Mouse (Mus musculus): ENCODE measurements around the gene Lman2l.

The Lman2l gene

GRCm38 (mm10) chr1:36444471-36445464 is at the start of gene Lman2l:
TSS of gene Lman2l (minus strand) at chr1:36445271.
- peak; percentile 87 for DNase-seq (ENCODE audit: low spot score)

DNA sequence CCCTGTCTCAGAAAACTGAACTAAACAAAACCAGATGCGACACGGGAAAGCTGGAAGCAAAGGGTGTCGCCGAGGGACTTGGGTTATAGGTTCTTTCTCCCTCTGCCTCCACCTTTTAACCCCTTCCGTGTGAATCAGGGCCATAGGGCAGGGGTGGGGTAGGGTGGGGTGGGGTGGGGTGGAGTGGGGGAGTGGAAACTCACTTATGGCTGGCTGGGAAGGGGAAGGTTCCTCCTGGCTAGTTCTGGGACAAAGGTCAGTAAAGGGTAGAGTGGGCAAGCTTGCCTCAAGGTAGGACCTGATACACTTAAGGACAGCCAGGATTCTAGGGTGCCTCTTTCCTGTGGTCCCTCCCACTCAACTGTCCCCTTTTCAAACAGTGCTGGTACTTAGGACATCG is 48.2 kb upstream of the Lman2l start:
- no peak for DNase-seq (ENCODE audit: low spot score)

- DNase-seq (ENCODE audit: low spot score) = no peak
Observed at GRCm38 (mm10) chr1:36492416-36493139, 47.5 kb upstream of the Lman2l start.

- DNase-seq (ENCODE audit: low spot score) = no peak
Observed at GRCm38 (mm10) chr1:36489661-36490060, 44.6 kb upstream of the Lman2l start.

- no peak for DNase-seq (ENCODE audit: low spot score)
Observed at GRCm38 (mm10) chr1:36487111-36487510, 42.0 kb upstream of the Lman2l start.

DNA sequence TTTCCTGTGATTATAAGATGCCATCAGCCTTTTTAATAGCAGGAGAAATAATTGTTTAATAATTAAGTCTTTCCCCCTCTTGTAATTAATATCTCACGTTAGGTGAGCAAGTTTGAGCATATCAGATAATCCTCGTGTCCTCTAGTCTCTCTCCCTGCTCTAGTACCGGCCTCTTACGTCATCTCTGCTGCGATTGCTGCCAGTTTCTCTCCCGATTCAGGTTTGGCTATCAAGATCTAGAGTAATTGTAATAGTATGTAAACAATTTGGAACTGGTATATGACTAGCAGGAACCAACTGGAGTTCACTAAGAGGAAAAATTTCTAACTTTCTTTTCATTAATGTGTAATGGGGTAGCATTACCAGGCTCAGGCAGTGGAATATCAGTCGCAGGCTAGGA is 40.0 kb upstream of the Lman2l start:
- no peak for DNase-seq (ENCODE audit: low spot score)

GRCm38 (mm10) chr1:36483825-36484224 is 38.8 kb upstream of the Lman2l start:
- no peak for DNase-seq (ENCODE audit: low spot score)

DNA sequence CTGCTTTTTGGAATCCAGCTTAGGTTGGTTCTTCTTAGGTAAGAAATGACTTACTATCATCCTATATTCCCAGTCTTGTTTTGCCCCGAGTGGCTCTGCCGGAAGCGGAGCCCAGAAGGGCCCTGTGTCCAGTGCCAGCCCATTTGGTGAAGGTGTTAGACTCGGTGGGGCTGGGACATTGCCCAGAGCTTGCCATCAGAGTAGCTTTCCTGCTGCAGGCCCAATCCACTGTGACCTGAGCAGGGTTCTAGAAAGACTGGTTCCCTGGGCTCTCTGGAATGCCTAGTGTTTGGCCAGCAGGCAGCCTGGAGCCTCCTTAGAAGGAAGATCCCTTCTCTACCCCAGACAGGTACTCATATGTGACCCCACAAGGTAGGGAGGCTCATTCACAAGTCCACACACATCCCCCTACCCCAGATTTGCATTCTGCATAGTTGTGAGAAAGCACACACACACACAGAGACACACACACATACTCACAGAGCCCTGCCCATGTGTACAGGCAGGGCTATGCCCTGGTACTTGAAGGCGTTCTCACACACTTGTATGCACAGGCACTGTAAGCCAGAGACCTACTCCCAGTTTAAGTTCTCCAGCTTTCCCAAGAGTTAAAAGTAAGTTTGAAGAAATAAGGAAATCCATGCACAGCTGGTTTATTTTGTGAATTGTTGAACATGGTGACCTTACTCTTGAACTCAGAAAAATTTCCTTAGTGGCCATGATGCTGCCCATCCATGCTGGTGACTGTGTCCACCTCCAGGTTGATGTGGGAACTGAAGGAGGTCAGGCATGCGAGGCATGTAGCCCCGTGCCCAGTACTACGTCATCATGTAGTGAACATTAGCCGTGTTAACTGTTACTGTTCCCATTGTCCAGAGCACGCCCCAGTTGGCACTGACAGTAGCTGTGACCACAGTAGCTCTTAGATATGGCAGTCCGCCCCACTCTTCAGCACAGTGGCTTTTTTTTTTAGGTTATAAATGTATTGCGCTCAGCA is 35.1 kb upstream of the Lman2l start:
- no peak for DNase-seq (ENCODE audit: low spot score)

- DNase-seq (ENCODE audit: low spot score) = no peak
Observed at GRCm38 (mm10) chr1:36478343-36478795, 33.3 kb upstream of the Lman2l start.

DNA sequence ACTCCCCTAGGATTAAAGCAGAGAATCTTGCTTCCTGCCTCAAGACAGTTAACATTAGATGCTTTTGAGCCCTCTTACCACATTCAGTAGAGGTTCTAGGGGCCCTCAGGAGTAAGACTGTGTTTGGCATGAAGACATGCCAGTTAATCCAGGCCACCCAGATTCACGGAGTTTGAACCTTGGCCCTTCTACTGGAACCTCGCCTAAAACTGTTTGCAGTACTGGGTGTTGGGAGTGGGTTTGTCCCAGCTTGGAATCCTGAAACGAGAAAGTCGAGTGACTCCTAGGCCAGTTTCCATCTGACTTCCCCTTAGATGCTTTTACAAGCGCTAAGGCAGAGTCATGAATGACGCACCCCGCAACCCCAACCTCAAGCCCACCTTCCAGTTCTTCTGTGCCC is 31.4 kb upstream of the Lman2l start:
- DNase-seq (ENCODE audit: low spot score) = no peak

GRCm38 (mm10) chr1:36475480-36476110 is 30.5 kb upstream of the Lman2l start:
- no peak for DNase-seq (ENCODE audit: low spot score)

- no peak for DNase-seq (ENCODE audit: low spot score)
Observed at GRCm38 (mm10) chr1:36474646-36475045, 29.6 kb upstream of the Lman2l start.

GRCm38 (mm10) chr1:36473211-36473780 is 28.2 kb upstream of the Lman2l start:
- DNase-seq (ENCODE audit: low spot score) = no peak

DNA sequence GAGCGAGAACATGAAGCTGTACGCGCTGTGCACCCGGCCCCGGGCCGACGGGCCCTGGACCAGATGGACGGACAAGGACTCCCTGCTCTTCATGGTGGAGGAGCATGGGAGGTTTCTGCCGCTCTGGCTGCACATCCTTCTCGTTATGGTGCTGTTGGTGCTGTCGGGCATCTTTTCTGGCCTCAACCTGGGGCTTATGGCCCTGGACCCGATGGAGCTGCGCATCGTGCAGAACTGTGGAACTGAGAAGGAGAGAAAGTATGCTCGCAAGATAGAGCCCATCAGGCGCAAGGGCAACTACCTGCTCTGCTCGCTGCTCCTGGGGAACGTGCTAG is 27.0 kb upstream of the Lman2l start:
- DNase-seq (ENCODE audit: low spot score) = no peak

GRCm38 (mm10) chr1:36471181-36472105 is 26.4 kb upstream of the Lman2l start, which contains the start of gene Cnnm4:
TSS of gene Cnnm4 (plus strand) at chr1:36471620.
- peak; percentile 72 for DNase-seq (ENCODE audit: low spot score)

DNA sequence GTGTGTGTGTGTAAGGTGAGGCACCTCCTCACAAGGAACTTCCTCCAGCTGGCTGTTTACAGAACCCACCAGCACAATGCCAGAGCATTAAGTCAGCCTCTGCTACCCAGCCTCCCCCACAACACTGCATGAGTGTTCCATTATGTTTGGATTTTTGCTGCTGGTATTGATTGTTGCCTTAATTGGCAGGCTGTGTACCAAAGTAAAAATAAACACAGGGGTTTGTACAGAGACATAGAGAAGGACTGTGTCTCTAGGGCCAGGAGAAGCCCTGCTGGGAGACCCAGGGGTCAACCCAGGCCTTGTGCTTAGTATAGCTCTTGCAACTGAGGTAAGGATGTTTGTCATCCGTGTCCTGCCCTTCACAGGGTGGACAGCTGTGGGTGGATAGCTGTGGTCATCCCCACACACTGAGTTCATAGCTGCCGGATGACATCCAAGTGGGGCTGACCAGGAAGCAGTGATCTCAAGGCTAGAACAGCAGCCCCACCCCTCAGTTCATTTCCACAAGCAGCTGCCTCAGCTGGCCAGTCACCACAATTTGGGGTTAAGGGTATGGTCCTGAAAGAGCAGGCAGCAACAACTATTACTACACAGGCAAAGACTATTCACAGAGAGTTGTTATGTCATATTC is 24.9 kb upstream of the Lman2l start:
- DNase-seq (ENCODE audit: low spot score) = no peak

- DNase-seq (ENCODE audit: low spot score) = no peak
Observed at GRCm38 (mm10) chr1:36467446-36467845, 22.4 kb upstream of the Lman2l start.

GRCm38 (mm10) chr1:36465641-36466160 is 20.6 kb upstream of the Lman2l start:
- DNase-seq (ENCODE audit: low spot score) = no peak

- no peak for DNase-seq (ENCODE audit: low spot score)
Observed at GRCm38 (mm10) chr1:36461829-36462228, 16.8 kb upstream of the Lman2l start.
